Mouse (Mus musculus): Measurements from ENCODE around the gene Tigit.

Tigit gene

GRCm38 (mm10) chr16:43671972-43672371 is 8.0 kb upstream of the Tigit start:
- no peak for DNase-seq (ENCODE audit: extremely low read depth, low read depth, low spot score)

GRCm38 (mm10) chr16:43668294-43668693 is 4.3 kb upstream of the Tigit start:
- no peak for DNase-seq (ENCODE audit: extremely low read depth, low read depth, low spot score)

- DNase-seq (ENCODE audit: extremely low read depth, low read depth, low spot score), result no peak
These were observed 915 bp upstream of the Tigit start for GRCm38 (mm10) chr16:43664861-43665260.

- no peak for DNase-seq (ENCODE audit: extremely low read depth, low read depth, low spot score)
These were observed 1.6 kb downstream of the Tigit start for GRCm38 (mm10) chr16:43662124-43663004.

- DNase-seq (ENCODE audit: extremely low read depth, low read depth, low spot score), result no peak
These were observed 2.4 kb downstream of the Tigit start for GRCm38 (mm10) chr16:43661576-43661975.

- DNase-seq (ENCODE audit: extremely low read depth, low read depth, low spot score), result no peak
These were observed 8.7 kb downstream of the Tigit start for GRCm38 (mm10) chr16:43655183-43655787.

GRCm38 (mm10) chr16:43654269-43654668 is 9.7 kb downstream of the Tigit start:
- DNase-seq (ENCODE audit: extremely low read depth, low read depth, low spot score), result no peak

- DNase-seq (ENCODE audit: extremely low read depth, low read depth, low spot score), result no peak
These were observed 10.7 kb downstream of the Tigit start for GRCm38 (mm10) chr16:43653288-43653687.

- DNase-seq (ENCODE audit: extremely low read depth, low read depth, low spot score), result no peak
These were observed 13.4 kb downstream of the Tigit start for GRCm38 (mm10) chr16:43650355-43651080.

- no peak for DNase-seq (ENCODE audit: extremely low read depth, low read depth, low spot score)
These were observed 16.3 kb downstream of the Tigit start for GRCm38 (mm10) chr16:43647641-43648040.

- no peak for DNase-seq (ENCODE audit: extremely low read depth, low read depth, low spot score)
These were observed 17.0 kb downstream of the Tigit start for GRCm38 (mm10) chr16:43646943-43647342.

- DNase-seq (ENCODE audit: extremely low read depth, low read depth, low spot score), result no peak
These were observed 18.1 kb downstream of the Tigit start for GRCm38 (mm10) chr16:43645879-43646278.

GRCm38 (mm10) chr16:43641230-43641629 is 22.7 kb downstream of the Tigit start:
- DNase-seq (ENCODE audit: extremely low read depth, low read depth, low spot score), result no peak

GRCm38 (mm10) chr16:43638406-43639049 is 25.4 kb downstream of the Tigit start:
- no peak for DNase-seq (ENCODE audit: extremely low read depth, low read depth, low spot score)

- DNase-seq (ENCODE audit: extremely low read depth, low read depth, low spot score), result no peak
These were observed 26.7 kb downstream of the Tigit start for GRCm38 (mm10) chr16:43637241-43637640.

- no peak for DNase-seq (ENCODE audit: extremely low read depth, low read depth, low spot score)
These were observed 29.9 kb downstream of the Tigit start for GRCm38 (mm10) chr16:43634037-43634436.

GRCm38 (mm10) chr16:43631758-43632157 is 32.2 kb downstream of the Tigit start:
- DNase-seq (ENCODE audit: extremely low read depth, low read depth, low spot score), result no peak

GRCm38 (mm10) chr16:43628662-43629061 is 35.3 kb downstream of the Tigit start:
- no peak for DNase-seq (ENCODE audit: extremely low read depth, low read depth, low spot score)

GRCm38 (mm10) chr16:43625956-43626355 is 38.0 kb downstream of the Tigit start:
- no peak for DNase-seq (ENCODE audit: extremely low read depth, low read depth, low spot score)

GRCm38 (mm10) chr16:43625289-43625688 is 38.7 kb downstream of the Tigit start:
- DNase-seq (ENCODE audit: extremely low read depth, low read depth, low spot score), result no peak

GRCm38 (mm10) chr16:43624876-43625275 is 39.1 kb downstream of the Tigit start:
- DNase-seq (ENCODE audit: extremely low read depth, low read depth, low spot score), result no peak
